Mouse (Mus musculus) limb, embryonic 10.5 days (tissue): ENCODE results near the gene Bnip3. TPM values are rescaled to one million over a fixed set of nuclear protein-coding genes. Genes with fewer than 3 reads are reported as not detected.

Experiments
- DNase-seq: peaks from one replicate; pipeline ENCODE4 v3.0.0-alpha.2; 2017; ENCODE audit warnings: low spot score
- H3K27ac ChIP-seq: fragments of 300-500 bp; sonication (generic); 2 replicates; pipeline ENCODE4 v1.5.1; 2016; ENCODE audit warnings: mild to moderate bottlenecking
- H3K27me3 ChIP-seq: fragments of 300-500 bp; sonication (generic); 2 replicates; pipeline ENCODE4 v1.6.1; 2016; ENCODE audit warnings: low read depth, mild to moderate bottlenecking; ENCODE audit not compliant: poor library complexity, severe bottlenecking
- H3K36me3 ChIP-seq: fragments of 300-500 bp; sonication (generic); 2 replicates; pipeline ENCODE4 v1.6.1; 2016; ENCODE audit warnings: mild to moderate bottlenecking, moderate library complexity
- H3K4me1 ChIP-seq: fragments of 300-500 bp; sonication (generic); 2 replicates; pipeline ENCODE4 v1.6.1; 2016
- H3K4me3 ChIP-seq: fragments of 300-500 bp; sonication (generic); 2 replicates; pipeline ENCODE4 v1.5.1; 2016; ENCODE audit warnings: mild to moderate bottlenecking, moderate library complexity
- H3K9me3 ChIP-seq: fragments of 300-500 bp; sonication (generic); replicated peaks from 2 replicates; pipeline ENCODE4 v1.6.1; 2016; ENCODE audit warnings: mild to moderate bottlenecking
- WGBS: fragments of 180-500 bp; shearing (Covaris S2); methylation state at CpG from one replicate; pipeline ENCODE4 v1.1.7; 2016; 5-methylcytosine and 5-hydroxymethylcytosine counted together
- polyA plus RNA-seq: library from polyadenylated mRNA; unstranded; fragments of >200 nt; fragmentation: Nextera tagmentation; extraction: Ambion mirVana; gene quantifications from 2 replicates; pipeline ENCODE4 v1.2.1, GENCODE M21; 2016

Gene Bnip3
- polyA plus RNA-seq, 1 experiment from 2014 or later = 112 TPM

DNA sequence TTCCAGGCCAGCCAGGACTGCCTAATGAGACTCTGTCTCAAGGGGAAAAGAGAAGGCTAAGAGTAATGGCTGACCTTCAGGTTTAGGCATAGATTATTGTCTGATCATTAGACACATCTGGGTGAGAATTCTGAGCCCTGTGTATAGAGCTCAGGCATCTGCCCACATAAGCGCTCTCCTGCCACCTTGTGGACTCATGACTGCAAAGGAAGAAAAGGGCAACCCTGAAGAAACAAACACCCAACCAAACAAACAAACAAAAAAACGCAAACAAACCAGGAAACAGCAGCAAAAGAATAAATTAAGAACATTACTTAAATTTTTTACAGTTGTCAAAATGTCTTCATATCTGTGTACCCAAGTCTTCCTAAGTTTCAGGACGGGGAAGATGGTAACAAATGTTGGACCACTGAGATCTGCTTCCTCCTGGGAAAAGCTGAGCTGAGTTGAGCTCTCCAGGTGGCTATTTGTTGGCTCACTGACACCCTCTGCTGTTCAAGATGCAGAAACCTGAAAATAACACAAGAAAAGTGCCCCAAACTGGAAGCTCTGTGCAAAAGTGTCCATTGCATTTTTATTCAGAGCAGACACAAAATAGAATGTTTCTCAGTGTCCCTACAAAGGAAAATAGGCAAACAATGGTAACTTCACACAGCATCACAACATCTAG is 14.6 kb upstream of the Bnip3 start:
- Histone ChIP-seq H3K4me3 (no peak overlapping the region), H3K9me3 (no peaks in the 10 kb centered on the region), H3K27ac (no peak overlapping the region), H3K36me3 (no peaks in the 10 kb centered on the region), H3K4me1 (peaks cover 10% of the 10 kb centered on the region), H3K27me3 (no peaks in the 10 kb centered on the region)
- DNase-seq = no peak
- 8% methylated on average over 3 of the region's 3 CpGs for WGBS

DNA sequence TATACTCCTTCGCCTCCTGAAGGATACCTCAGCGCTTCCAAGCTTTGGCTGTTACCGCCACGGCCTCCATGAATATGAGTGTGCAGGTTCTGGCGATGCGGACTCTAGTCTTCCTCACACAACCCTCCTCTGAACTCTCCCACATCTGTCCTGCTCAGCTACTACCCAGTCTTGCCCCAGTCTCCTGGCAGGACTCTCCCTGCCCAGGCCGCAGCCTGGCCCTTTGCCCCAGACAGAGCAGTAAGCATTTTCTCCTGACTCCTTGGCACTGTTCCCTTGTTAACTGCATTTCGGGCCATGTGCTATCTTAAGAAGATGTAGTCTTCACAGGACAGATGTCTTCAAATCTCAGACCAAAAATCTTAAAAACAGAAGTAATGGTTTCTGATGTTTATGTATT is 12.3 kb upstream of the Bnip3 start:
- no peak for DNase-seq
- 93% methylated on average over 8 of the region's 8 CpGs for WGBS
- H3K9me3 ChIP-seq = no peaks in the 10 kb centered on the region
- no peak overlapping the region for H3K4me3 ChIP-seq
- no peaks in the 10 kb centered on the region for H3K36me3 ChIP-seq
- no peaks in the 10 kb centered on the region for H3K27me3 ChIP-seq
- no peak overlapping the region for H3K27ac ChIP-seq
- peaks cover 11% of the 10 kb centered on the region for H3K4me1 ChIP-seq

DNA sequence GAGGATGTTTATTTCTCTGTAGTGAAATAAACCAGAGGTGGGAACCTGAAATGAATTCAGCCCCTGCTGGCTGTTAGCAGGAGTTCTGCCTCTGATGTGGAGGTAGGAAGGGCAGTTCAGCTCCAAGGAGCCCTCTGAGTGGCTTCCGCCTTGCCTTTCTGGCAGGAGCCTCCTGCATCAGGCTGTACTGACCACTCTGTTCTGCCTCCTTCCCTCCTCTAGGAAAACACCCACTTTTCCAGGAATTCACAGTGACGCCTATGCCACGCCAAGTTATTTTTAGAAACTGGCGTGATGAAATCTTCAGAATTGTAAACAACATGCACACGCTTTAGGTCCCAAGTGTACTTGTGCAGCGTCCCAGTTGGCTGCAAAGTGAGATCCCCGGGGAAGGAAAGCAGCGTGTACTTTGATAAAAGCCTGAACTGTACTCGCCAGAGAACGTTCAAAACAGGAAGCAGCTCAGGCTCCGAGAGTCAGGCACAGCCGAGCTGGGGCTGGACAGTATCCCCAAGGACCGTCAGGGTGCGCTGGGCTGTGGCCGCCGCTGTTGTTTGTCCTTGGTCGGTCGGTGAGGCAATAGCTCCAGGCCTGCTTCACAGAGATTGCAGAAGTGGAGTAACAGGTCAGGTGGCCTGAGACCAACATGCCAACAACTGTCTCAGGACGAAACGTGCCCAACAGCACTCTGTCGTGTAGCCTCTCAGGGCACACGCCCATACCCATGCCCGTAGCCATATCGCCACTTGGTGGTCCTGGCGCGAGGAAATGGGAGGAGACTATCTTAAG is 10.0 kb upstream of the Bnip3 start:
- Histone ChIP-seq H3K27ac (peak overlapping the region; percentile 78), H3K9me3 (no peaks in the 10 kb centered on the region), H3K4me3 (peak overlapping the region; percentile 53), H3K4me1 (peaks cover 11% of the 10 kb centered on the region), H3K27me3 (no peaks in the 10 kb centered on the region), H3K36me3 (no peaks in the 10 kb centered on the region)
- WGBS = 2% methylated on average over 26 of the region's 26 CpGs
- peak; percentile 61 for DNase-seq

DNA sequence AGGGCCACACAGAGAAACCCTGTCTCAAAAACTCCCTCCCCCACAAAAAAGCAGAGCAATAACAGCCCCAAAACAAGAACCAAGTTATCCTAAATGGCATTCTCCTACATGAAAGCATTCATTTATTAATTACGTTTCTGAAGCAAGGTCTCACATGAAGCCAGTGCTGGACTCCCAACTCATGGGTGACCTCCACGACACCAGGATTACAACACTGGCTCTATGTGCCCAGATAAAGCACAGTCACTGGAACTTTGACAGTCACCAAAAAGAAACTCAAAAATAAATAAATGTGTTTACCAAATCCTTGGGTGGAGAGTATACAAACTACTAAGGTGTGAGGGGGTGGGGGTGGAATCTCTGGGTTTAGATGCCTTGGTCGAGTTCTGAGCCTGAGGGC is 4.3 kb upstream of the Bnip3 start:
- no peak overlapping the region for H3K4me3 ChIP-seq
- WGBS = 75% methylated on average over 3 of the region's 3 CpGs
- H3K4me1 ChIP-seq = peaks cover 13% of the 10 kb centered on the region
- no peak for DNase-seq
- no peaks in the 10 kb centered on the region for H3K36me3 ChIP-seq
- no peak overlapping the region for H3K27ac ChIP-seq
- H3K27me3 ChIP-seq = no peaks in the 10 kb centered on the region
- no peaks in the 10 kb centered on the region for H3K9me3 ChIP-seq

DNA sequence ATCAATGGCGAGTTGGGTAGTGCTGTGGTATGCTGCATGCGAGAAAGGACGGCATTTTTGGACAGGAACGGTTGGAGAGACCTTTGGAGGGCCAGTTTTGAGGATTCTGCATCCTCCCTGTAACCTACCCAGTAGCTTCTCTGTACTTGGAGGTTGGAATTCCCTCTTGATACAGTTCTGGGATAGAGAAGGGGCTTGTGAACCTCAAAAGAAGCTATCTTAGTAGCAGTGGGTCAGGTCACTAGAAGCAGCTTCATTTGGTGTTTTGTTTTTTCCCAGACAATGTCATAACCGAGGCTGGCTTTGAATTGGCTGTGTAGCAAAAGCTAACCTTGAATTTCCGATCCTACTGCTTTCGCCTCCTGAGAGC is 859 bp upstream of the Bnip3 start:
- WGBS = 33% methylated on average over 7 of the region's 7 CpGs
- Histone ChIP-seq H3K9me3 (no peaks in the 10 kb centered on the region), H3K27me3 (no peaks in the 10 kb centered on the region), H3K4me1 (peaks cover 36% of the 10 kb centered on the region), H3K36me3 (peaks cover 7% of the 10 kb centered on the region; the same call in 1 of the 2 replicates), H3K27ac (peak overlapping the region; percentile 94), H3K4me3 (peak overlapping the region; percentile 77)
- no peak for DNase-seq

DNA sequence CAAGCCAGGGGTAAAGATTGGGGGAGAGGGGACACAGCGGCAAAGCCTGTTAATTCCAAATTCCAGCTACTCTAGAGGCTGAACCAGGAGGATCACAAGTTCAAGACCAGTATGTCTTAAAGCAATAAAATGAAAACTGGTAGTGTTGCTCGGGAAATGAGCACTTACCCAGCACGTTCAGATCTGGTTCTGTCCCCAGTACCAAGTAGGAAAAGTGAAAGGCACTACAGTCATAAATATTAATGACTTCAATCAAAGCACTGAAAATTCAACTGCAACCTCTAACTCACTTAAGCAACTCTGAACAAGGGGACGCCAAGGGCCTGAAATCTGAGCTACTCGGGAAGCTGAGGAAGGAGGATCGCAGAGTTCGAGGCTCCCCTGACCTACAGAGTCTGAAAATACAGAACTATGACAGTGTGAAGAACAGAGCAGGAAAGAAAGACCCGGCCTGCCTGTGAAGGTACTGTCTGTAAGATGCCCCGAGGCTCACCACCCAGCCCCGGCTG is 497 bp downstream of the Bnip3 start:
- Histone ChIP-seq H3K27me3 (no peaks in the 10 kb centered on the region), H3K9me3 (no peaks in the 10 kb centered on the region), H3K36me3 (peaks cover 7% of the 10 kb centered on the region; the same call in 1 of the 2 replicates), H3K4me3 (peak overlapping the region; percentile 77), H3K27ac (peak overlapping the region; percentile 94), H3K4me1 (peaks cover 36% of the 10 kb centered on the region)
- no peak for DNase-seq
- WGBS = 2% methylated on average over 10 of the region's 10 CpGs

DNA sequence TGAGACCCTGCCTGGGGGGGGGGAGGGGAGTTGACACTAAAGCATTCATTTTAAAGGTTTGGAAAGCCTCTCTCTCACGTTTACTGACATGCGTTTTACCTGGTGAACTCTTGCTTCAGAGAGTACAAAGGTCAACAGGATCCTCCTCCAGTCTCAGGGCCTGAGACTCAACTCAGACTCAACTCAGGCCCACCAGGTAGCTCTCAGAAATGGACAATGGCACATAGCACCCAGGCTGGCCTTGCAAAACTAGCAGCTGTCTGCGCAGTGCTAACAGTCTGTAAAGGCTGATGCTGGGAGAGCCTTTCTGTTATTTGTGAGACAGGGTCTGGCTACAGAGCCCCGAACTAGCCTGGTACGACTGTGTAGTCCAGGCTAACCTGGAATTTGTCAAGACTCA is 1.3 kb downstream of the Bnip3 start:
- no peak for DNase-seq
- 51% methylated on average over 5 of the region's 5 CpGs for WGBS
- Histone ChIP-seq H3K4me3 (peak overlapping the region; percentile 77), H3K27ac (peak overlapping the region; percentile 94; the same call in 1 of the 2 replicates), H3K4me1 (peaks cover 36% of the 10 kb centered on the region), H3K27me3 (no peaks in the 10 kb centered on the region), H3K9me3 (no peaks in the 10 kb centered on the region), H3K36me3 (peaks cover 7% of the 10 kb centered on the region; the same call in 1 of the 2 replicates)

DNA sequence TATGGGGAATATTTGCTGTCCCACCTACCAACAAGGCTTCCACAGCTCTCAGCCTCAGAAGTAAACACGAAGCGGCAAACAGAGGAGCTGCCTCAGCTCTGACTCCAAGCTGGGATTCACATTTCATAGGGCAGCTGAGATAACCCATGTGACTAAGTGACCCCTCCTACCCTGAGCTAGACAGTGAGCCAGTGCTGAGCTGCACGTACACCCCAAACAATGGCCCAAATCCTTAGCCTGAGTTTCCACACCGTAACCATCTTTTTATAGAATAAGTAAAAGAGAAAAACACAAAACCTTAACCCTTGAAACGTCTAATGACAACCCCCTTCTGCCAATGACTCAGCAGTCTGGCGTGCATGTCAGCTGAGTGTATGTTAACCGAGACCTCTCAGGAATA is 2.3 kb downstream of the Bnip3 start:
- DNase-seq = no peak
- peaks cover 36% of the 10 kb centered on the region for H3K4me1 ChIP-seq
- H3K36me3 ChIP-seq = peaks cover 7% of the 10 kb centered on the region; the same call in 1 of the 2 replicates
- 20% methylated on average over 7 of the region's 7 CpGs for WGBS
- H3K4me3 ChIP-seq = peak overlapping the region; percentile 27
- peak overlapping the region; percentile 1; the same call in 1 of the 2 replicates for H3K27ac ChIP-seq
- H3K9me3 ChIP-seq = no peaks in the 10 kb centered on the region
- no peaks in the 10 kb centered on the region for H3K27me3 ChIP-seq

DNA sequence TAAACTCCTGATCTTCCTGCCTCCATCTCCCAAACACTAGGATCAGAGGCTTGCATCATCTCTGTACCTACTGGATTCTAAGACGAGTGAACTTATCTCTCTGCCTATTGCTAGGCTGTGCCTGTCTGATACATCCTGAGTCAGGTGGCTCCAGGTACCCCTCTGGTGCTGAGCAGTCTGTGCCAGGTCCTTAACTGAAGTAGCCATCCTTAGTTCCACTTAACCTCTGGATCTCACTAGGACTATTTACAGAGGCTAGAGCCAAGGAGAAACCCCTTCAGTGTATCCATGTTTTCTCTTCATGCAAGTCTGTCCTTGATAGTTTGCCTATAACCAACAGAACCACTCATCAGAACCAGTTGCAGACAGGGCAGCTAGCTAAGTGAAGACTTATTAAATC is 2.9 kb downstream of the Bnip3 start:
- 86% methylated on average over 1 of the region's 1 CpGs for WGBS
- peaks cover 7% of the 10 kb centered on the region; the same call in 1 of the 2 replicates for H3K36me3 ChIP-seq
- no peaks in the 10 kb centered on the region for H3K27me3 ChIP-seq
- peaks cover 36% of the 10 kb centered on the region for H3K4me1 ChIP-seq
- no peak for DNase-seq
- no peak overlapping the region for H3K4me3 ChIP-seq
- H3K27ac ChIP-seq = no peak overlapping the region
- H3K9me3 ChIP-seq = no peaks in the 10 kb centered on the region

DNA sequence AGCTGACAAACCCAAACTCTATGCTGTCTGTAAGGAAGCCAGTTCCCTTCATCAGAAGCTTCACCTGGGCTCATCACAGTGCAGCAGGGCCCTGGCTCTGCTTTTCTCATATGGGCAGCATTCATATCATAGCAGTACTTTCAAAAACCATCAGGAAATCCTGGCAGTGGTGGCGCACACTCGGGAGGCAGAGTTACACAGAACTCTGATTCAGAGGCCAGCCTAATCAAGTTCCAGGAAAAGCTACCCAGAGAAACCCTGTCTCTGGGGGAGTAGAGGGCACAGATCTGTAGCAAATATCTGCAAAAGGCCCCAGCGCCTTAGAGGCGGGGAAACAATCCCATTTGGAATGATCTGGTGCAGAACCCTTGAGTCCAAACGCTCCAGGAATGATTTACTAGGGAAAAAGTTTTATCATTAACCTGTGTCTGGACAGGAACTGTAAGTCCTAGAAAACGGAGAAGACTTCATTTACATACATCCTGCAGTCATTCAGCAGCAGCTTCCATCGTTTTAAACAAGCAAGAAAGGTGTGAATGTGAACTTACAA is 5.4 kb downstream of the Bnip3 start:
- H3K4me3 ChIP-seq = no peak overlapping the region
- no peaks in the 10 kb centered on the region for H3K27me3 ChIP-seq
- H3K27ac ChIP-seq = no peak overlapping the region
- no peaks in the 10 kb centered on the region for H3K9me3 ChIP-seq
- H3K4me1 ChIP-seq = peaks cover 26% of the 10 kb centered on the region
- WGBS = 80% methylated on average over 7 of the region's 7 CpGs
- peaks cover 16% of the 10 kb centered on the region; the same call in 1 of the 2 replicates for H3K36me3 ChIP-seq
- DNase-seq = no peak

DNA sequence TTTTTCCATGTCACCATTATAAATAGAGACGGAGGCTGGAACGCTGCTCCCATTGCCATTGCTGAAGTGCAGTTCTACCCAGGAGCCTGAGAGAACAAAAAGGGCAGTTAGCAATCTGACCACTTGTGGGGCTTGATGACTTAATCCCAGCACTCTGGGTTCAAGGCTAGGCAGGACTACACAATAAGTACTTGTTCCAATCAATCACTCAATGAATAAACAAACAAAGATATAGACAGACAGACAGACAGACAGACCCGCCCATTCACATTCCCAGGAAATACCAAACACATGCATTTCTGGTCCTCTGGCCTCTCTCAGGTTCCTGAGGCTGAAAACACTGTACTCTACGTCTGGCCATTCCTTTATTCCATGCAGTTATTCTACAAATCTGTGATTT is 10.6 kb downstream of the Bnip3 start:
- H3K4me3 ChIP-seq = no peak overlapping the region
- H3K4me1 ChIP-seq = no peaks in the 10 kb centered on the region
- no peak for DNase-seq
- no peak overlapping the region for H3K27ac ChIP-seq
- H3K9me3 ChIP-seq = no peaks in the 10 kb centered on the region
- no peaks in the 10 kb centered on the region for H3K27me3 ChIP-seq
- WGBS = 91% methylated on average over 4 of the region's 4 CpGs
- peaks cover 60% of the 10 kb centered on the region for H3K36me3 ChIP-seq

DNA sequence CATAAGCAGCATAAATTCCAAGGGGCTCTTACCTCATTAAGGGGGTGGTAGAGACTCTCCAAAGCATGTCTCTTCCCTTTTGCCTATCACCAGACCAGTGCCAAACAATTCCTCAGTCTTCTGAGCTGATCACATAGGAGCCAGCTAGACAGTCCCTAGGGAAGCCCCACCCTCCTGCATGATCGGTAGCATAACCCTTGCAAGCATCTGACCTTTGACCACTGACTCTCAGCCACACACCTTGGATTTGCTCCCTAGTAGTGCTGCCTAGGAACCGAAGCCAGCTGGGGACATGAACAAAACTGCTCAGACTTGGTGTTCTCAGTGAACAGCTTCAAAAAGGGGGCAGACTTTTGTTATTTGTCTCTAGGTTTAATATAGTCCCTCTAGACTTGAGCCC is 11.2 kb downstream of the Bnip3 start:
- Histone ChIP-seq H3K27ac (no peak overlapping the region), H3K36me3 (peaks cover 66% of the 10 kb centered on the region), H3K4me3 (no peak overlapping the region), H3K27me3 (no peaks in the 10 kb centered on the region), H3K9me3 (no peaks in the 10 kb centered on the region), H3K4me1 (no peaks in the 10 kb centered on the region)
- DNase-seq = no peak
- 73% methylated on average over 2 of the region's 2 CpGs for WGBS
